Mouse (Mus musculus): ENCODE data around the gene Fam131b.

The Fam131b gene

DNA sequence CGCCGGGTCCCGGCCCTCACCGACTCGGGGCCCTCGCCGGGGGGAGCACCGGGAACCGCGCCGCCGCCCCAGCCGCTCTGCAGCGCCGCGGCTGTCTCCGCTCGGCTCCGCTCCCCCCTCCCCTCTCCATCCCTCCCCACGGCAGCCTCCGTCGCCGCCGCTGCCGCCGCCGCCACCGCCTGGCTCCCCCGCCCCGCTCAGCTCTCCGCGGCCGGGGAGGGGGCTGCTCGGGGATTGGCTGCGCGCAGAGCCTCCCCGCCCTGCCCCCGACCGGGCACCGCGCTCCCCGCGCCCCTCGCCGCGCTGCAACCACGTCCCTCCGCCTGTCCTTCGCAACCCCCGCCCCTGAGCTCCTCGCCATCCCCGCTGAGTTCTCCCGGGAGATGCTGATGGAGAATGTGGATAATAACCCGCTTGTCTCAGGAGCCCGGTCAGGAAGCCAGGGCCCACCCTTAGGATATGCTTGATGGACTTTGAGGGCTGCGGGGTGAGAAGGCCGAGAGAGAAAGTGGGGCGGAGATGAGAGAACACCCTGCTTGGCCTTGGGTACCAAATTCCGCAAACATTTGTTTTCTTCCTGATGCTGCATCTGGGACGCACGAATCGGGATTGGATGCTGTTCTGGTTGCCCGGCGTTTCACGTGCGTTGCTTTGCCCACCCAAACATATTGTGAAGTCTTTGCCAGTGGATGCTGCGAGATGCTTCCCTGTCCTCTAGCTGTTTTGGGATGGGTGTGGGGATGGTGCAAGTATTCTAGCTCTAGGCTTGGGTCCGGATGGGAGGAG is at the start of gene Fam131b:
Fam131b (minus strand) TSS at position 162 of the 786 bp plus-strand sequence.
- peak; percentile 68 to 74 for DNase-seq (ENCODE audit: low spot score in 2 of 2)

DNA sequence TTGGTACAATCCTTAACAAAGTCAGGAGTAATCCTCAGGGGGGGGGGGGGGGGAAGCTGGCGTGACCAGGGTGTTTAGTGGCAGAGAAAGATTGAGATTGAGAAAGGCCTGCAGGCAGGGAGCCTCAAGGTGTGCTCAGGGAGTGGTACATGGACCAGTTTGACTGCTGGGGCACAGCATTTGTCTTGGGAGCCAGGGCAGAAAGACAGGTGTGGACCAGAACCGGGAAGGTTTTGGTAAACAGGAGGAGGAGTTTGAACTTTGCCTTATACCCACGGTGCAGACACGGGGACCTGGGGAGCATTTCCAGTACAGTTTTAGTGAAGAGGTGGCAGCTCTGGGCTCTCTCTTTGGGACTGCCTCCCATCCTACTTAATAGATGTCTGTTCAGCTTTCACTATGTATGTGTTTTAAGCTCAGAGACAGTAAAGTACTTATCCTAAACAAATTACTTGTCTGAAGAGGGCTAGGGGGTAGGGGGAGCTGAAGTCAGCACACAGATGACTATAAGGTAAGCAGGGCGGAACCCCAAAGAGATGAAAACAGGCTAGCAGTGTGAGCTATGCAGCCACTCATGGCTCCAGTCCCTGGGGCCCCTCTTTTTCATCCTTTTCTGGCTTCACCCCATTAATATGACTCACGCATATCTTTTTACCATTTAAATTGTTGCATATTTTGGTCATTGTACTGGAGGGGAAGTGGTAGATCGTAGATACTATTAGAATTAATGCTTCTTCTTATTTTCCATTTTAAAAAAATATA is 49.4 kb upstream of the Fam131b start:
- no peak for DNase-seq (ENCODE audit: low spot score in 2 of 2)

GRCm38 (mm10) chr6:42372816-42373547 is 48.5 kb upstream of the Fam131b start, which contains the start of gene Epha1:
Gene Epha1, minus strand, starts transcription at chr6:42373268.
- peak; percentile 65 to 67 for DNase-seq (ENCODE audit: low spot score in 2 of 2)

- no peak for DNase-seq (ENCODE audit: low spot score in 2 of 2)
These were observed 48.0 kb upstream of the Fam131b start for GRCm38 (mm10) chr6:42372421-42372815.

- no peak for DNase-seq (ENCODE audit: low spot score in 2 of 2)
These were observed 47.6 kb upstream of the Fam131b start for GRCm38 (mm10) chr6:42372001-42372400.

GRCm38 (mm10) chr6:42370630-42371363 is 46.4 kb upstream of the Fam131b start:
- no peak for DNase-seq (ENCODE audit: low spot score in 2 of 2)

DNA sequence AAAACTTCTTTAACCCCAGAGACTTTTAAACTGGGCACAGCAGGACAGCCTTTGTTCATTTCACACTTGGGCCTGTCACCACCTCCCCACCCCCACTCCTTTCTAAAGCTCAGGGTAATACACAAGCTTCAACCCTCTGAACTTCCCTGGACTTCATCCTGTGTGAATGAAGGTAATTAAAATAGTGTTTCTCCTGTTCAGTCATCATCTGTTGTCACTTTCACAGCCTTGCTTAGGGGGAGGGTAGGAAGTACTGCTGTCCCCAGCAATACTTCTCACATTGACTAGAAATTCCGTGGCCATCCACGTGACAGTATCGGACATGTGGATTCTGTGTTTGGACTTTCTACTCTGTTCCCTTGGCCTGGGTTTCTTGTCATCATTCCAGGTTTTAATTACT is 45.4 kb upstream of the Fam131b start:
- DNase-seq (ENCODE audit: low spot score in 2 of 2): no peak

- DNase-seq (ENCODE audit: low spot score in 2 of 2): no peak
These were observed 40.8 kb upstream of the Fam131b start for GRCm38 (mm10) chr6:42365215-42365614.

GRCm38 (mm10) chr6:42364607-42365006 is 40.2 kb upstream of the Fam131b start:
- no peak for DNase-seq (ENCODE audit: low spot score in 2 of 2)

- no peak for DNase-seq (ENCODE audit: low spot score in 2 of 2)
These were observed 39.6 kb upstream of the Fam131b start for GRCm38 (mm10) chr6:42364066-42364465.

GRCm38 (mm10) chr6:42362974-42363373 is 38.5 kb upstream of the Fam131b start:
- DNase-seq (ENCODE audit: low spot score in 2 of 2): no peak

GRCm38 (mm10) chr6:42362497-42362896 is 38.1 kb upstream of the Fam131b start:
- DNase-seq (ENCODE audit: low spot score in 2 of 2): no peak

- no peak for DNase-seq (ENCODE audit: low spot score in 2 of 2)
These were observed 37.6 kb upstream of the Fam131b start for GRCm38 (mm10) chr6:42362074-42362473.

DNA sequence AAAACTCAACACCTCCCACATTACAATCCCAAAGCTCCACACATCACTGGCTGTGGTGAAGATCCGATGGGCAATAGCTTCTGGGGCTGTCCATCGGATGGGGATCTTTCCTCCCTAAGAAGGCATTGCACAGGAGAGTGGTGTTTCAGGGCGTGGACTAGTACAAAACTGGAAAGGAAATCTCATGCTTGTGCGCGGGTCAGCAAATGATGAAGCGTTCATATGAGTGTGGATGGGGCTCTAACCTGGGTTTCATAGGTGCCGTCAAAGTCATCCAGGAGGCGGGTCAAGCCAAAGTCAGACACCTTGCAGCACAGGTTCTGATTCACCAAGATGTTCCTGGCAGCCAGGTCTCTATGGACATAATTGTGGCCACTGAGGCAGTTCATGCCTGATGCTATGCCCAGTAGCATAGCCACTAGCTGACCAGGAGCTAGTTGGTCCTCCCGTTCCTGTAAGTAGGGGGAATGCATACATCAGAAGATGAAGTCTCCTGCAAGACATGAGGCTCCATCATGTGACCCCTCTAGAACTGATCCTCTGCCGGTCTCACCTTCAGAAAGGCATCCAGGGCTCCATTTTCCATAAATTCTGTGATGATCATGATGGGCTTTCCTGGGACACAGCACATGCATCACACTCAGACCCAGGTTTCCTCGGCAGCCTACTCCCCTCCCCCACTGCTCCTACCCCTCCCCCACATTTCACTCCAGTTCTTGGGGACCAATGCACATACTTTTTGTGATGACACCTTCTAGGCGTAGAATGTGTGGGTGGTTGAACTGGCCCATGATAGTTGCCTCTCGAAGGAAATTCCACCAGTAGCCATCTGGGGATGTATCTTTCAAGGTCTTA is 36.8 kb upstream of the Fam131b start:
- DNase-seq (ENCODE audit: low spot score in 2 of 2): no peak

DNA sequence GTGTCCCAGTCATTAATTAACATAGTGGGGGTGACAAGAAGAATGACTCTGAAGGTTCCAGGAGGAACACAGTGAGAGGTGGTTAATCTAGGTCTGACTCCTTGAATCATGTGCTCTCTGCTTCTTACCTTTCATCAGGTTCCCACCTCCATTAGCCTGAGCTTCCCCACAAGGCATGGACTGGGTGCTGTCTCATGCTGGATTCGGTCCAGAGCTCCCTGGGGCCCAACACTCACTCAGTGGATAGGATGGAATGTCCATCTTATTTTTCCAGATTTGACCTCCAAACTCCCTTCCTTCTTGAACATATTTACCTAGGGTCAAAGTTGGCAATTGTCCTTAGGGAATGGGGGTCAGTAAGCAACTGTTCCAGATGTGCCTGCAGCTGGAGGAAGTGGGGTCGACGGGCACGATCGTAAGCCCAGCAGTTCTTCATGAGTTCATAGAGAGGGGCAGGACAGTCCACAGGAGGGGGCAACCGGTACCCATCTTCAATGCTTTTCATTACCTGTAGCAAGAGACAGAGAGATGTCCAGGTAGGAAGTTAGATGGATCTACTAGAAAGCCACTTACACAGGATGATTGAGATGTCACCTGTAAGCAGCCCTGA is 35.9 kb upstream of the Fam131b start:
- DNase-seq (ENCODE audit: low spot score in 2 of 2): no peak

GRCm38 (mm10) chr6:42359364-42360147 is 35.1 kb upstream of the Fam131b start:
- DNase-seq (ENCODE audit: low spot score in 2 of 2): no peak

DNA sequence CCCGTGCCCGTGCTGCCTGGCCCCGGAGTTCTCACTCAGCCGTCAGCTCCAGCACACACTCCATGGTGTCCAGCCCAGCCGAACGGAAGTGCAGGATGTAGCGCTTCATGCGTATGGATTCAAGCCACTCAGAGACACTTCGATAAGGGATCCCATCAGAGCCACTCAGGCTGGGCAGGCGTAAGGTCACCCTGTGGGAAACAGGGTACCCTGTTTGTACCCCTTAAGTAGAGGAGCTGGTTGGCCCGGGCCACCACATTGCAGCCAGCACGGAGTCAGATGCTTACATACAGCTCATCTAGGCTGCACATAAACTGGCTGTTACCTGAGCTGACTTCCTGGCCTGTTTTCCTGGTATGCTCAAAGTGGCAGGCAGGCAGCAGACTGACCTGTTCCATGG is 34.5 kb upstream of the Fam131b start:
- DNase-seq (ENCODE audit: low spot score in 2 of 2): no peak

- DNase-seq (ENCODE audit: low spot score in 2 of 2): no peak
These were observed 33.5 kb upstream of the Fam131b start for GRCm38 (mm10) chr6:42357901-42358300.

DNA sequence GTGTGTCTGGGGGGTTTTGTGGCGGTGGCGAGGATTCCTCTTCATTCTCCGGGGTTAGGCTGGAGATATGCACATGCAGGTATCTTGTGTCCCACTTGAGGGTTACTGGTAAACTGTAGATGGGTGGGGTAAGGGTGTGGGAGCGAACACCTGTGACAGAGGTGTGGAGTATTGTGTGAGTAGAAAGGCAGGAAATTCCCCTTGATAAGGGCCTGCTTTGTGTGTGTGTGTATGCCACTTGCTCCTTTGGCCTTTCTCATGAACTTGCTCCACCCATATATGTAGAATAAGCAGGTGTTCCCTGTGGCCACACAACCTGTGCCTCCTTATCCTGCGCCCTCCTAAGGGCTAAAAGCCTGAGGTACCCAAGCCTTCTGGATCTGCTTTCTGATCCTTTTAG is 32.5 kb upstream of the Fam131b start:
- DNase-seq (ENCODE audit: low spot score in 2 of 2): no peak
